Mouse (Mus musculus): Measurements from ENCODE around the gene Hdac4. TPM values are rescaled to one million over a fixed set of nuclear protein-coding genes. Genes with fewer than 3 reads are reported as not detected.

Gene Hdac4
- polyA plus RNA-seq, 1 experiment from 2014 or later = 32.7 TPM

GRCm38 (mm10) chr1:92048415-92049354 is 146.8 kb downstream of the Hdac4 start:
- Histone ChIP-seq H3K4me3 (ENCODE audit: low read depth, low read length) (no peak overlapping the region), H3K9me3 (ENCODE audit: control insufficient read depth, low read length) (no peaks in the 10 kb centered on the region), H3K27me3 (ENCODE audit: control insufficient read depth, insufficient read depth, low read length) (no peaks in the 10 kb centered on the region), H3K4me1 (ENCODE audit: control insufficient read depth, insufficient read depth, low read length) (peaks cover 4% of the 10 kb centered on the region; the same call in 1 of the 2 replicates), H3K27ac (ENCODE audit: low read depth, low read length) (no peak overlapping the region), H3K9ac (ENCODE audit: low read length) (no peak overlapping the region), H3K36me3 (ENCODE audit: control insufficient read depth, insufficient read depth, low read length) (no peaks in the 10 kb centered on the region), H3K4me2 (ENCODE audit: low read depth) (no peak overlapping the region)
- DNase-seq (ENCODE audit: low spot score) (no peak), ATAC-seq (ENCODE audit: insufficient read depth, low FRiP score, low TSS enrichment) (no peak)
- WGBS = 93% methylated on average over 4 of the region's 4 CpGs

GRCm38 (mm10) chr1:92045671-92046070 is 149.8 kb downstream of the Hdac4 start:
- Histone ChIP-seq H3K27ac (ENCODE audit: low read depth, low read length) (no peak overlapping the region), H3K9me3 (ENCODE audit: control insufficient read depth, low read length) (no peaks in the 10 kb centered on the region), H3K27me3 (ENCODE audit: control insufficient read depth, insufficient read depth, low read length) (no peaks in the 10 kb centered on the region), H3K4me2 (ENCODE audit: low read depth) (no peak overlapping the region), H3K36me3 (ENCODE audit: control insufficient read depth, insufficient read depth, low read length) (no peaks in the 10 kb centered on the region), H3K4me1 (ENCODE audit: control insufficient read depth, insufficient read depth, low read length) (peaks cover 3% of the 10 kb centered on the region; the same call in 1 of the 2 replicates), H3K4me3 (ENCODE audit: low read depth, low read length) (no peak overlapping the region), H3K9ac (ENCODE audit: low read length) (no peak overlapping the region)
- 87% methylated on average over 1 of the region's 1 CpGs for WGBS
- DNase-seq (ENCODE audit: low spot score) (no peak), ATAC-seq (ENCODE audit: insufficient read depth, low FRiP score, low TSS enrichment) (no peak)

GRCm38 (mm10) chr1:92044868-92045267 is 150.6 kb downstream of the Hdac4 start:
- no peaks in the 10 kb centered on the region for H3K27me3 ChIP-seq (ENCODE audit: control insufficient read depth, insufficient read depth, low read length)

GRCm38 (mm10) chr1:92043989-92044388 is 151.5 kb downstream of the Hdac4 start:
- Histone ChIP-seq H3K4me3 (ENCODE audit: low read depth, low read length) (no peak overlapping the region), H3K9ac (ENCODE audit: low read length) (no peak overlapping the region), H3K9me3 (ENCODE audit: control insufficient read depth, low read length) (no peaks in the 10 kb centered on the region), H3K27me3 (ENCODE audit: control insufficient read depth, insufficient read depth, low read length) (no peaks in the 10 kb centered on the region), H3K27ac (ENCODE audit: low read depth, low read length) (no peak overlapping the region), H3K4me2 (ENCODE audit: low read depth) (no peak overlapping the region), H3K4me1 (ENCODE audit: control insufficient read depth, insufficient read depth, low read length) (no peaks in the 10 kb centered on the region), H3K36me3 (ENCODE audit: control insufficient read depth, insufficient read depth, low read length) (no peaks in the 10 kb centered on the region)
- no peak for ATAC-seq (ENCODE audit: insufficient read depth, low FRiP score, low TSS enrichment)
- DNase-seq (ENCODE audit: low spot score) = no peak

More at GRCm38 (mm10) chr1:92044868-92045267, 150.6 kb downstream of the Hdac4 start:
- no peaks in the 10 kb centered on the region for H3K4me1 ChIP-seq (ENCODE audit: control insufficient read depth, insufficient read depth, low read length)
- no peak for DNase-seq (ENCODE audit: low spot score)
- ATAC-seq (ENCODE audit: insufficient read depth, low FRiP score, low TSS enrichment) = no peak
- no peaks in the 10 kb centered on the region for H3K9me3 ChIP-seq (ENCODE audit: control insufficient read depth, low read length)
- no peak overlapping the region for H3K9ac ChIP-seq (ENCODE audit: low read length)
- no peak overlapping the region for H3K4me3 ChIP-seq (ENCODE audit: low read depth, low read length)
- no peak overlapping the region for H3K4me2 ChIP-seq (ENCODE audit: low read depth)
- H3K27ac ChIP-seq (ENCODE audit: low read depth, low read length) = no peak overlapping the region
- 86% methylated on average over 3 of the region's 3 CpGs for WGBS
- H3K36me3 ChIP-seq (ENCODE audit: control insufficient read depth, insufficient read depth, low read length) = no peaks in the 10 kb centered on the region

- no peaks in the 10 kb centered on the region for H3K27me3 ChIP-seq (ENCODE audit: control insufficient read depth, insufficient read depth, low read length)
- H3K9me3 ChIP-seq (ENCODE audit: control insufficient read depth, low read length) = no peaks in the 10 kb centered on the region
- H3K4me1 ChIP-seq (ENCODE audit: control insufficient read depth, insufficient read depth, low read length) = no peaks in the 10 kb centered on the region
- H3K4me3 ChIP-seq (ENCODE audit: low read depth, low read length) = no peak overlapping the region
- no peak overlapping the region for H3K9ac ChIP-seq (ENCODE audit: low read length)
- ATAC-seq (ENCODE audit: insufficient read depth, low FRiP score, low TSS enrichment) = no peak
- DNase-seq (ENCODE audit: low spot score) = no peak
- 48% methylated on average over 3 of the region's 3 CpGs for WGBS
- H3K36me3 ChIP-seq (ENCODE audit: control insufficient read depth, insufficient read depth, low read length) = no peaks in the 10 kb centered on the region
- H3K4me2 ChIP-seq (ENCODE audit: low read depth) = no peak overlapping the region
- no peak overlapping the region for H3K27ac ChIP-seq (ENCODE audit: low read depth, low read length)
These were observed 153.4 kb downstream of the Hdac4 start for GRCm38 (mm10) chr1:92042126-92042525.

GRCm38 (mm10) chr1:92041290-92041689 is 154.2 kb downstream of the Hdac4 start:
- H3K27ac ChIP-seq (ENCODE audit: low read depth, low read length) = no peak overlapping the region; the same call in 1 of the 2 replicates
- H3K27me3 ChIP-seq (ENCODE audit: control insufficient read depth, insufficient read depth, low read length) = no peaks in the 10 kb centered on the region
- H3K9ac ChIP-seq (ENCODE audit: low read length) = no peak overlapping the region
- no peak overlapping the region for H3K4me2 ChIP-seq (ENCODE audit: low read depth)
- ATAC-seq (ENCODE audit: insufficient read depth, low FRiP score, low TSS enrichment) (no peak), DNase-seq (ENCODE audit: low spot score) (no peak)
- 50% methylated on average over 3 of the region's 3 CpGs for WGBS
- no peaks in the 10 kb centered on the region for H3K36me3 ChIP-seq (ENCODE audit: control insufficient read depth, insufficient read depth, low read length)
- no peaks in the 10 kb centered on the region for H3K9me3 ChIP-seq (ENCODE audit: control insufficient read depth, low read length)
- peaks cover 2% of the 10 kb centered on the region; the same call in 1 of the 2 replicates for H3K4me1 ChIP-seq (ENCODE audit: control insufficient read depth, insufficient read depth, low read length)
- no peak overlapping the region for H3K4me3 ChIP-seq (ENCODE audit: low read depth, low read length)

- no peaks in the 10 kb centered on the region for H3K9me3 ChIP-seq (ENCODE audit: control insufficient read depth, low read length)
- no peaks in the 10 kb centered on the region for H3K36me3 ChIP-seq (ENCODE audit: control insufficient read depth, insufficient read depth, low read length)
- DNase-seq (ENCODE audit: low spot score) = no peak
- H3K4me2 ChIP-seq (ENCODE audit: low read depth) = no peak overlapping the region
- H3K9ac ChIP-seq (ENCODE audit: low read length) = no peak overlapping the region
- no peaks in the 10 kb centered on the region for H3K27me3 ChIP-seq (ENCODE audit: control insufficient read depth, insufficient read depth, low read length)
- no peak for ATAC-seq (ENCODE audit: insufficient read depth, low FRiP score, low TSS enrichment)
- peaks cover 7% of the 10 kb centered on the region; the same call in 1 of the 2 replicates for H3K4me1 ChIP-seq (ENCODE audit: control insufficient read depth, insufficient read depth, low read length)
- WGBS = 81% methylated on average over 1 of the region's 1 CpGs
- H3K27ac ChIP-seq (ENCODE audit: low read depth, low read length) = no peak overlapping the region
- no peak overlapping the region for H3K4me3 ChIP-seq (ENCODE audit: low read depth, low read length)
These were observed 156.8 kb downstream of the Hdac4 start for GRCm38 (mm10) chr1:92038714-92039113.

GRCm38 (mm10) chr1:92037039-92037438 is 158.5 kb downstream of the Hdac4 start:
- Histone ChIP-seq H3K27me3 (ENCODE audit: control insufficient read depth, insufficient read depth, low read length) (no peaks in the 10 kb centered on the region), H3K4me3 (ENCODE audit: low read depth, low read length) (no peak overlapping the region), H3K9ac (ENCODE audit: low read length) (no peak overlapping the region), H3K27ac (ENCODE audit: low read depth, low read length) (no peak overlapping the region), H3K9me3 (ENCODE audit: control insufficient read depth, low read length) (no peaks in the 10 kb centered on the region), H3K4me2 (ENCODE audit: low read depth) (no peak overlapping the region), H3K4me1 (ENCODE audit: control insufficient read depth, insufficient read depth, low read length) (peaks cover 7% of the 10 kb centered on the region; the same call in 1 of the 2 replicates), H3K36me3 (ENCODE audit: control insufficient read depth, insufficient read depth, low read length) (no peaks in the 10 kb centered on the region)
- no peak for ATAC-seq (ENCODE audit: insufficient read depth, low FRiP score, low TSS enrichment)
- WGBS = 90% methylated on average over 7 of the region's 7 CpGs
- no peak for DNase-seq (ENCODE audit: low spot score)

GRCm38 (mm10) chr1:92035770-92036169 is 159.7 kb downstream of the Hdac4 start:
- Histone ChIP-seq H3K36me3 (ENCODE audit: control insufficient read depth, insufficient read depth, low read length) (no peaks in the 10 kb centered on the region), H3K4me2 (ENCODE audit: low read depth) (no peak overlapping the region), H3K4me3 (ENCODE audit: low read depth, low read length) (no peak overlapping the region), H3K9ac (ENCODE audit: low read length) (no peak overlapping the region), H3K9me3 (ENCODE audit: control insufficient read depth, low read length) (no peaks in the 10 kb centered on the region), H3K27ac (ENCODE audit: low read depth, low read length) (no peak overlapping the region), H3K27me3 (ENCODE audit: control insufficient read depth, insufficient read depth, low read length) (no peaks in the 10 kb centered on the region), H3K4me1 (ENCODE audit: control insufficient read depth, insufficient read depth, low read length) (peaks cover 7% of the 10 kb centered on the region; the same call in 1 of the 2 replicates)
- WGBS = 57% methylated on average over 6 of the region's 6 CpGs
- ATAC-seq (ENCODE audit: insufficient read depth, low FRiP score, low TSS enrichment) (no peak), DNase-seq (ENCODE audit: low spot score) (peak; percentile 19)

All from neural tube, embryonic 11.5 days (tissue).